Mouse (Mus musculus) CH12.LX (cell line): ENCODE data around the gene Ccnd1. TPM values are rescaled to one million over a fixed set of nuclear protein-coding genes. Genes with fewer than 3 reads are reported as not detected.

ENCODE experiments used
- DNase-seq: peaks from one replicate; pipeline ENCODE4 v3.0.0-alpha.2; 2013; ENCODE audit errors: extremely low read depth
- H3K27ac ChIP-seq: 2 replicates; pipeline ENCODE4 v1.5.1; 2012; ENCODE audit warnings: low read depth, mild to moderate bottlenecking, control low read depth, moderate library complexity; ENCODE audit not compliant: insufficient read depth
- H3K27me3 ChIP-seq: replicated peaks from 2 replicates; pipeline ENCODE3; 2012; ENCODE audit warnings: inconsistent platforms
- H3K36me3 ChIP-seq, 2 experiments: replicated peaks in 1 of 2; 2 replicates each; pipeline versions ENCODE3 to v1.6.1; 2012; ENCODE audit warnings: inconsistent platforms in 1 of 2, low read length in 1 of 2, mild to moderate bottlenecking in 1 of 2, mixed read lengths in 1 of 2, moderate library complexity in 1 of 2; ENCODE audit not compliant: control insufficient read depth in 1 of 2, insufficient read depth in 1 of 2
- H3K4me1 ChIP-seq, 2 experiments: 2 replicates each; pipeline ENCODE4 v1.6.1; 2012; ENCODE audit warnings: inconsistent platforms in 1 of 2, moderate library complexity in 1 of 2; ENCODE audit not compliant: insufficient read depth in 2 of 2, control insufficient read depth in 1 of 2
- H3K4me2 ChIP-seq: 2 replicates; pipeline ENCODE4 v1.6.1; 2012; ENCODE audit warnings: low read depth, mild to moderate bottlenecking, control low read depth; ENCODE audit not compliant: poor library complexity, insufficient read depth, severe bottlenecking
- H3K4me3 ChIP-seq, 3 experiments: fragments of 150-350 bp in 1 of 3; sonication (generic) in 1 of 3; replicated peaks in 1 of 3; 2 replicates each; pipeline versions ENCODE3 to v1.5.1; 2011 to 2012; ENCODE audit warnings: low read depth in 2 of 3, low read length in 2 of 3, mild to moderate bottlenecking in 2 of 3, moderate library complexity in 2 of 3, control low read depth in 1 of 3, improper control_type of control experiment in 1 of 3, inconsistent platforms in 1 of 3, mixed read lengths in 1 of 3; ENCODE audit not compliant: poor library complexity in 1 of 3
- H3K79me2 ChIP-seq: replicated peaks from 2 replicates; pipeline ENCODE4 v1.6.1; 2012; ENCODE audit warnings: mild to moderate bottlenecking, moderate library complexity; ENCODE audit not compliant: control insufficient read depth, poor library complexity, insufficient read depth, severe bottlenecking; ENCODE audit errors: extremely low read depth
- H3K9ac ChIP-seq: 2 replicates; pipeline ENCODE4 v1.6.1; 2012; ENCODE audit warnings: low read depth, mild to moderate bottlenecking, control low read depth, moderate library complexity; ENCODE audit not compliant: insufficient read depth
- H3K9me3 ChIP-seq: replicated peaks from 2 replicates; pipeline ENCODE3; 2012; ENCODE audit warnings: low read length, inconsistent platforms, mixed read lengths
- CHD1 ChIP-seq: IDR thresholded peaks from 2 replicates; pipeline ENCODE4 v1.6.1; 2012; ENCODE audit warnings: low read depth, low read length, improper control_type of control experiment, inconsistent platforms
- E2F4 ChIP-seq: IDR thresholded peaks from 2 replicates; pipeline ENCODE4 v1.6.1; 2011; ENCODE audit warnings: low read depth, low read length, improper control_type of control experiment; ENCODE audit not compliant: insufficient replicate concordance
- ELF1 ChIP-seq: IDR thresholded peaks from 2 replicates; pipeline ENCODE4 v1.6.1; 2014; ENCODE audit warnings: low read depth, mild to moderate bottlenecking, inconsistent platforms, low read length, improper control_type of control experiment
- ETS1 ChIP-seq: conservative IDR thresholded peaks from 2 replicates; pipeline ENCODE4 v1.6.1; 2012; ENCODE audit warnings: low read depth, mild to moderate bottlenecking, inconsistent platforms, low read length, improper control_type of control experiment, moderate library complexity
- GABPA ChIP-seq: IDR thresholded peaks from 2 replicates; pipeline ENCODE4 v1.6.1; 2012; ENCODE audit warnings: low read depth, low read length, improper control_type of control experiment, inconsistent platforms; ENCODE audit not compliant: insufficient replicate concordance
- HCFC1 ChIP-seq: IDR thresholded peaks from 2 replicates; pipeline ENCODE4 v1.6.1; 2012; ENCODE audit warnings: low read depth, mild to moderate bottlenecking, inconsistent platforms, low read length, improper control_type of control experiment
- IRF4 ChIP-seq: IDR thresholded peaks from 2 replicates; pipeline ENCODE4 v1.6.1; 2014; ENCODE audit warnings: low read depth, mild to moderate bottlenecking, inconsistent platforms, low read length, improper control_type of control experiment
- KAT2A ChIP-seq: IDR thresholded peaks from 2 replicates; pipeline ENCODE4 v1.6.1; 2012; ENCODE audit warnings: low read length, improper control_type of control experiment, inconsistent platforms; ENCODE audit not compliant: insufficient replicate concordance
- MAFK ChIP-seq: IDR thresholded peaks from 2 replicates; pipeline ENCODE4 v1.6.1; 2011; ENCODE audit warnings: low read length, improper control_type of control experiment; ENCODE audit not compliant: insufficient replicate concordance
- MAZ ChIP-seq: IDR thresholded peaks from 2 replicates; pipeline ENCODE4 v1.6.1; 2012; ENCODE audit warnings: low read depth, mild to moderate bottlenecking, inconsistent platforms, low read length, improper control_type of control experiment, moderate library complexity
- NELFE ChIP-seq: IDR thresholded peaks from 2 replicates; pipeline ENCODE4 v1.6.1; 2011; ENCODE audit warnings: low read depth, low read length, improper control_type of control experiment
- NRF1 ChIP-seq: IDR thresholded peaks from 2 replicates; pipeline ENCODE4 v1.6.1; 2014; ENCODE audit warnings: low read depth, mild to moderate bottlenecking, inconsistent platforms, low read length, improper control_type of control experiment, moderate library complexity
- PAX5 ChIP-seq: IDR thresholded peaks from 2 replicates; pipeline ENCODE4 v1.6.1; 2012; ENCODE audit warnings: low read length, inconsistent platforms, mixed read lengths
- POLR2A ChIP-seq: IDR thresholded peaks from 2 replicates; pipeline ENCODE4 v1.6.1; 2011; ENCODE audit warnings: low read depth, mild to moderate bottlenecking, improper control_type of control experiment, low read length
- POLR2AphosphoS2 ChIP-seq: IDR thresholded peaks from 2 replicates; pipeline ENCODE4 v1.6.1; 2011; ENCODE audit warnings: low read depth, low read length, improper control_type of control experiment
- RAD21 ChIP-seq: IDR thresholded peaks from 2 replicates; pipeline ENCODE4 v1.6.1; 2011; ENCODE audit warnings: low read depth, mild to moderate bottlenecking, low read length, improper control_type of control experiment, moderate library complexity
- SMC3 ChIP-seq: IDR thresholded peaks from 2 replicates; pipeline ENCODE4 v1.6.1; 2011; ENCODE audit warnings: low read depth, low read length, improper control_type of control experiment
- TBP ChIP-seq: conservative IDR thresholded peaks from 2 replicates; pipeline ENCODE4 v1.6.1; 2011; ENCODE audit warnings: low read depth, low read length, improper control_type of control experiment
- TCF12 ChIP-seq: IDR thresholded peaks from 2 replicates; pipeline ENCODE4 v1.6.1; 2014; ENCODE audit warnings: low read depth, mild to moderate bottlenecking, inconsistent platforms, low read length, improper control_type of control experiment
- UBTF ChIP-seq: IDR thresholded peaks from 2 replicates; pipeline ENCODE4 v1.6.1; 2012; ENCODE audit warnings: low read depth, mild to moderate bottlenecking, inconsistent platforms, low read length, improper control_type of control experiment, moderate library complexity
- USF2 ChIP-seq: conservative IDR thresholded peaks from 2 replicates; pipeline ENCODE4 v1.6.1; 2011; ENCODE audit warnings: low read depth, low read length, improper control_type of control experiment
- ZC3H11A ChIP-seq: IDR thresholded peaks from 2 replicates; pipeline ENCODE4 v1.6.1; 2012; ENCODE audit warnings: low read depth, mild to moderate bottlenecking, inconsistent platforms, low read length, improper control_type of control experiment
- ZKSCAN1 ChIP-seq: IDR thresholded peaks from 2 replicates; pipeline ENCODE4 v1.6.1; 2012; ENCODE audit warnings: low read depth, inconsistent platforms, low read length, improper control_type of control experiment, borderline replicate concordance
- ZNF384 ChIP-seq: IDR thresholded peaks from 2 replicates; pipeline ENCODE4 v1.6.1; 2012; ENCODE audit warnings: low read depth, low read length, improper control_type of control experiment, inconsistent platforms
- dilution Hi-C: fragments of 300-500 bp; cut with MboI; formaldehyde crosslinking; loops from 2 replicates; pipeline ENCODE4 v1.14.3; 2020; ENCODE audit warnings: low sequenced_read_pairs; ENCODE audit not compliant: extremely low pct_unique_long_range_greater_than_20kb, extremely low pct_ligation_motif_present
- in situ Hi-C: fragments of 300-500 bp; cut with MboI; formaldehyde crosslinking; loops from 3 replicates; pipeline ENCODE4 v1.14.3; 2019; ENCODE audit warnings: low sequenced_read_pairs, low pct_ligation_motif_present, low pct_unique_long_range_greater_than_20kb, mixed read lengths
- polyA plus RNA-seq: library from polyadenylated mRNA; unstranded; fragments of >175 nt; gene quantifications from 2 replicates; pipeline ENCODE4 v1.2.1, GENCODE M21; 2012; ENCODE audit warnings: low read depth; ENCODE audit not compliant: insufficient read length
- total RNA-seq, 2 experiments: library from RNA; depleted of rRNA; stranded (reverse); fragments of 300-350 nt in 1 of 2; fragments of >200 nt in 1 of 2; gene quantifications; 2 replicates each; pipeline ENCODE4 v1.2.3; 2012 to 2014

Ccnd1 gene
- total and polyA plus RNA-seq, 3 experiments = 0.16 to 0.34 TPM; not detected in 1

- H3K36me3 ChIP-seq = peaks cover 0 to 47% of the 10 kb centered on the region in 2 experiments
- H3K79me2 ChIP-seq = no peaks in the 10 kb centered on the region
These were observed 10.9 kb downstream of the Ccnd1 start for GRCm38 (mm10) chr7:144928889-144929210.

GRCm38 (mm10) chr7:144928009-144928888 lies 11.5 kb downstream of the Ccnd1 start:
- TF ChIP-seq NRF1 (no peak), SMC3 (no peak), HCFC1 (no peak), UBTF (no peak), ETS1 (no peak), TBP (no peak), TCF12 (no peak), CHD1 (no peak), POLR2AphosphoS2 (no peak), ZC3H11A (no peak), GABPA (no peak), POLR2A (no peak), RAD21 (no peak), ZNF384 (no peak), ZKSCAN1 (no peak), E2F4 (no peak), MAZ (no peak), NELFE (no peak)
- Histone ChIP-seq H3K4me1 (peaks cover 2 to 11% of the 10 kb centered on the region in 2 experiments; a peak in 3 of 4 replicates), H3K9ac (no peak overlapping the region), H3K27ac (no peak overlapping the region), H3K27me3 (no peaks in the 10 kb centered on the region), H3K79me2 (no peaks in the 10 kb centered on the region), H3K4me2 (no peak overlapping the region), H3K4me3 (no peak overlapping the region), H3K36me3 (peaks cover 0 to 52% of the 10 kb centered on the region in 2 experiments), H3K9me3 (no peaks in the 10 kb centered on the region)
- dilution Hi-C loops (no loop called here), in situ Hi-C loops (no loop called here)
- no peak for DNase-seq

More at GRCm38 (mm10) chr7:144928889-144929210, 10.9 kb downstream of the Ccnd1 start:
- H3K4me3 ChIP-seq = no peak overlapping the region
- H3K27ac ChIP-seq = no peak overlapping the region
- H3K9ac ChIP-seq = no peak overlapping the region
- H3K9me3 ChIP-seq = no peaks in the 10 kb centered on the region
- dilution Hi-C loops = no loop called here
- H3K4me1 ChIP-seq = peaks cover 2 to 13% of the 10 kb centered on the region in 2 experiments; a peak in 3 of 4 replicates
- DNase-seq = no peak
- H3K27me3 ChIP-seq = no peaks in the 10 kb centered on the region
- H3K4me2 ChIP-seq = no peak overlapping the region
- in situ Hi-C loops = no loop called here
- TF ChIP-seq NELFE (no peak), KAT2A (no peak), UBTF (no peak), ELF1 (no peak), PAX5 (no peak), ZC3H11A (no peak), RAD21 (no peak), E2F4 (no peak), MAFK (no peak), POLR2AphosphoS2 (no peak), HCFC1 (no peak), NRF1 (no peak), USF2 (no peak), IRF4 (no peak), POLR2A (no peak), ZNF384 (no peak)
